Mouse (Mus musculus) myocyte (in vitro differentiated cells): ENCODE results near the gene Nfia.

Experiments used
- E2F4 ChIP-seq: IDR thresholded peaks from one replicate; pipeline ENCODE4 v1.6.1; 2011; ENCODE audit warnings: mild to moderate bottlenecking, control low read depth, moderate library complexity; ENCODE audit not compliant: insufficient read depth
- POLR2A ChIP-seq: IDR thresholded peaks from one replicate; pipeline ENCODE4 v1.6.1; 2011; ENCODE audit warnings: low read depth, mild to moderate bottlenecking, control low read depth, moderate library complexity; ENCODE audit not compliant: insufficient read length
- POLR2AphosphoS2 ChIP-seq: IDR thresholded peaks from one replicate; pipeline ENCODE4 v1.6.1; 2011; ENCODE audit warnings: low read depth, control low read depth; ENCODE audit not compliant: insufficient read length
- TCF12 ChIP-seq: IDR thresholded peaks from one replicate; pipeline ENCODE4 v1.6.1; 2011; ENCODE audit warnings: mild to moderate bottlenecking, control low read depth; ENCODE audit not compliant: poor library complexity, insufficient read depth, severe bottlenecking
- USF1 ChIP-seq: IDR thresholded peaks from one replicate; pipeline ENCODE4 v1.6.1; 2011; ENCODE audit warnings: low read depth, mild to moderate bottlenecking, control low read depth, moderate library complexity

DNA sequence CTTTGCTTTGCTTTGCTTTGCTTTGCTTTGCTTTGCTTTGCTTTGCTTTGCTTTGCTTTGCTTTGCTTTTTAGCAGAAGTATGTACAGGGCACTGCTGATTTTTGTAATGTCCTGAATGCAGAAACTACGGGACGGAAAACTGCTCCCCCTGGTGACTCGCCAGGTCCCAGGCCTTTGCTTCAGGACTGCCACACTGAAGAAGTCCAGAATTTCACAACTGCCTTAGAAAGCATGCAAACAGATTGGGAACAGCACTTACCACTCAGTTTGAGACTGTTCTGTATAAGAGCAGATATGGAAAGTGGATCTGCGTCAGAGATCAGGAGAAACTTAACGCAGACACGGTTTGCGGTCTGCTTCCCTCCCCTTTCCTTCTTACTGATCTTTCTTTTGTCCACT, 336.5 kb downstream of the Nfia start:
- no peak for TF ChIP-seq USF1
- no peak for TF ChIP-seq TCF12
- no peak for TF ChIP-seq E2F4
- no peak for TF ChIP-seq POLR2A
- no peak for TF ChIP-seq POLR2AphosphoS2
